Mouse (Mus musculus): ENCODE data around the gene Olfr1216. TPM values are rescaled to one million over a fixed set of nuclear protein-coding genes. Genes with fewer than 3 reads are reported as not detected.

Gene Olfr1216
- not detected for polyA plus RNA-seq (2017; shearing (Covaris generic))

GRCm38 (mm10) chr2:89018240-89018639, at the start of gene Olfr1216:
Gene Olfr1216, minus strand, starts transcription at chr2:89018340.

GRCm38 (mm10) chr2:89061087-89061486, 42.9 kb upstream of the Olfr1216 start, which contains the start of gene Olfr1218:
Gene Olfr1218, minus strand, starts transcription at chr2:89061187.

GRCm38 (mm10) chr2:89031965-89032364, 13.8 kb upstream of the Olfr1216 start, which contains the start of gene Olfr1217:
Gene Olfr1217, minus strand, starts transcription at chr2:89032065.

GRCm38 (mm10) chr2:89006873-89007272, 11.3 kb downstream of the Olfr1216 start, which contains the start of gene Olfr1215:
Gene Olfr1215, minus strand, starts transcription at chr2:89006973.

GRCm38 (mm10) chr2:88992553-88992952, 25.6 kb downstream of the Olfr1216 start, which contains the start of gene Olfr1214:
Gene Olfr1214, minus strand, starts transcription at chr2:88992653.

GRCm38 (mm10) chr2:88980181-88980580, 38.0 kb downstream of the Olfr1216 start, which contains the start of gene Gm13762:
Gene Gm13762, minus strand, starts transcription at chr2:88980281.

Other genes with a start within 250 kb of the Olfr1216 start
- gene Olfr1200, start 247.9 kb downstream of the Olfr1216 start, polyA plus RNA-seq (2017; shearing (Covaris generic)) = not detected
- not detected for gene Olfr1201, start 225.3 kb downstream of the Olfr1216 start, polyA plus RNA-seq (2017; shearing (Covaris generic))
- 0.19 TPM for gene Olfr1202, start 203.8 kb downstream of the Olfr1216 start, polyA plus RNA-seq (2017; shearing (Covaris generic))
- gene Olfr1205, start 188.6 kb downstream of the Olfr1216 start, polyA plus RNA-seq (2017; shearing (Covaris generic)) = not detected
- not detected for gene Olfr1204, start 169.0 kb downstream of the Olfr1216 start, polyA plus RNA-seq (2017; shearing (Covaris generic))
- gene Olfr1206, start 155.1 kb downstream of the Olfr1216 start, polyA plus RNA-seq (2017; shearing (Covaris generic)) = 0.24 TPM
- gene Olfr1208, start 116.0 kb downstream of the Olfr1216 start, polyA plus RNA-seq (2017; shearing (Covaris generic)) = not detected
- not detected for gene Olfr1209, start 103.2 kb downstream of the Olfr1216 start, polyA plus RNA-seq (2017; shearing (Covaris generic))
- gene Olfr1211, start 80.2 kb downstream of the Olfr1216 start, polyA plus RNA-seq (2017; shearing (Covaris generic)) = not detected
- not detected for gene Olfr1212, start 64.4 kb downstream of the Olfr1216 start, polyA plus RNA-seq (2017; shearing (Covaris generic))
- not detected for gene Gm13762, start 38.1 kb downstream of the Olfr1216 start, polyA plus RNA-seq (2017; shearing (Covaris generic))
- not detected for gene Olfr1214, start 25.7 kb downstream of the Olfr1216 start, polyA plus RNA-seq (2017; shearing (Covaris generic))
- 0.19 TPM for gene Olfr1215, start 11.4 kb downstream of the Olfr1216 start, polyA plus RNA-seq (2017; shearing (Covaris generic))
- gene Olfr1217, start 13.7 kb upstream of the Olfr1216 start, polyA plus RNA-seq (2017; shearing (Covaris generic)) = not detected
- not detected for gene Olfr1218, start 42.8 kb upstream of the Olfr1216 start, polyA plus RNA-seq (2017; shearing (Covaris generic))
- not detected for gene Olfr1219, start 65.2 kb upstream of the Olfr1216 start, polyA plus RNA-seq (2017; shearing (Covaris generic))
- gene Olfr1220, start 88.5 kb upstream of the Olfr1216 start, polyA plus RNA-seq (2017; shearing (Covaris generic)) = 0.09 TPM
- gene Olfr1221, start 98.9 kb upstream of the Olfr1216 start, polyA plus RNA-seq (2017; shearing (Covaris generic)) = not detected
- gene Olfr1222, start 114.7 kb upstream of the Olfr1216 start, polyA plus RNA-seq (2017; shearing (Covaris generic)) = not detected
- not detected for gene Olfr1223, start 133.2 kb upstream of the Olfr1216 start, polyA plus RNA-seq (2017; shearing (Covaris generic))
- not detected for gene Olfr1224-ps1, start 145.8 kb upstream of the Olfr1216 start, polyA plus RNA-seq (2017; shearing (Covaris generic))
- gene Olfr1225, start 156.3 kb upstream of the Olfr1216 start, polyA plus RNA-seq (2017; shearing (Covaris generic)) = not detected
- gene Olfr1226, start 181.7 kb upstream of the Olfr1216 start, polyA plus RNA-seq (2017; shearing (Covaris generic)) = not detected
- not detected for gene Olfr1228, start 235.7 kb upstream of the Olfr1216 start, polyA plus RNA-seq (2017; shearing (Covaris generic))